Mouse (Mus musculus) neural tube, embryonic 11.5 days (tissue): ENCODE data around the gene Mrpl52. TPM values are rescaled to one million over a fixed set of nuclear protein-coding genes. Genes with fewer than 3 reads are reported as not detected.
A peak's percentile ranks its signal among the peaks of the same experiment; 100 is the strongest.

Experiments used
- ATAC-seq: fragments of 200-750 bp; cut with Nextera tagmentation; 2 replicates; pipeline ENCODE4 v1.8.0; 2017; ENCODE audit warnings: moderate number of reproducible peaks, mild to moderate bottlenecking, moderate TSS enrichment, moderate library complexity; ENCODE audit not compliant: insufficient read depth, low FRiP score, low TSS enrichment
- DNase-seq: peaks from one replicate; pipeline ENCODE4 v3.0.0-alpha.2; 2015; ENCODE audit warnings: low spot score
- H3K27ac ChIP-seq: fragments of 300-500 bp; sonication (generic); 2 replicates; pipeline ENCODE4 v1.5.1; 2014; ENCODE audit warnings: low read depth, mild to moderate bottlenecking, low read length
- H3K27me3 ChIP-seq: fragments of 300-500 bp; sonication (generic); 2 replicates; pipeline ENCODE4 v1.6.1; 2014; ENCODE audit warnings: mild to moderate bottlenecking, low read length, mixed read lengths; ENCODE audit not compliant: control insufficient read depth, insufficient read depth
- H3K36me3 ChIP-seq: fragments of 300-500 bp; sonication (generic); 2 replicates; pipeline ENCODE4 v1.6.1; 2014; ENCODE audit warnings: mild to moderate bottlenecking, low read length, moderate library complexity, mixed read lengths; ENCODE audit not compliant: control insufficient read depth, insufficient read depth
- H3K4me1 ChIP-seq: fragments of 300-500 bp; sonication (generic); 2 replicates; pipeline ENCODE4 v1.6.1; 2014; ENCODE audit warnings: low read length, mixed read lengths; ENCODE audit not compliant: control insufficient read depth, insufficient read depth
- H3K4me2 ChIP-seq: fragments of 300-500 bp; sonication (generic); 2 replicates; pipeline ENCODE4 v1.6.1; 2014; ENCODE audit warnings: low read depth, mild to moderate bottlenecking, moderate library complexity
- H3K4me3 ChIP-seq: fragments of 300-500 bp; sonication (generic); 2 replicates; pipeline ENCODE4 v1.5.1; 2014; ENCODE audit warnings: low read depth, low read length
- H3K9ac ChIP-seq: fragments of 300-500 bp; sonication (generic); 2 replicates; pipeline ENCODE4 v1.6.1; 2014; ENCODE audit warnings: mild to moderate bottlenecking, low read length
- H3K9me3 ChIP-seq: fragments of 300-500 bp; sonication (generic); 2 replicates; pipeline ENCODE4 v1.6.1; 2016; ENCODE audit warnings: low read length; ENCODE audit not compliant: control insufficient read depth
- WGBS: fragments of 180-500 bp; shearing (Covaris S2); extraction: QIAGEN DNeasy Blood & Tissue Kit; methylation state at CpG from one replicate; pipeline ENCODE4 v1.1.7; 2014; 5-methylcytosine and 5-hydroxymethylcytosine counted together
- polyA plus RNA-seq: library from polyadenylated mRNA; unstranded; fragments of >200 nt; fragmentation: Nextera tagmentation; extraction: Ambion mirVana; gene quantifications from 2 replicates; pipeline ENCODE4 v1.2.1, GENCODE M21; 2014

The Mrpl52 gene
- polyA plus RNA-seq, 1 experiment from 2014 or later = 190 TPM

DNA sequence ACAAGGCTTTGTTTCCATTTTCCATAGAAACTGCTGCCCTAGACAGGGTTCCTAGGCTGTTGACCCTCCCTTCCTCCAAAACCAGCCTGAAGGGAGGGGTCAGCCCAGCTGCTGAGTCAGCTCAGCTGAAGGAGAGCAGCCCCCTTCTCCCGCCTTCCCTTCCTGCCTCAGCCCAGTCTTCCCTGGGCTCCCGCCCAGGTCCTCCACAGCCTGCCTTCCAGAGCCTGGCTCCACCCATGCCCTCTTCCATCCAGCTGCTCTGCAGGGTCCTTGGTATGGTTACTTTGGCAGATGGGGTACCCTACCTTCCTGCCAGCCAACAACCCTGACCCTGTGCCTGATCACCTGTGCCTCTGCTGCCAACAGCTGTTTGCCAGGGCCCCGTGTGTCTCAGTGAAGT lies 16.5 kb downstream of the Mrpl52 start:
- Histone ChIP-seq H3K27ac (no peak overlapping the region), H3K9ac (no peak overlapping the region), H3K4me3 (no peak overlapping the region), H3K4me1 (peaks cover 3% of the 10 kb centered on the region; the same call in 1 of the 2 replicates), H3K27me3 (no peaks in the 10 kb centered on the region), H3K9me3 (no peaks in the 10 kb centered on the region), H3K36me3 (no peaks in the 10 kb centered on the region), H3K4me2 (no peak overlapping the region)
- no peak for ATAC-seq
- no peak for DNase-seq
- 12% methylated on average over 3 of the region's 3 CpGs for WGBS

DNA sequence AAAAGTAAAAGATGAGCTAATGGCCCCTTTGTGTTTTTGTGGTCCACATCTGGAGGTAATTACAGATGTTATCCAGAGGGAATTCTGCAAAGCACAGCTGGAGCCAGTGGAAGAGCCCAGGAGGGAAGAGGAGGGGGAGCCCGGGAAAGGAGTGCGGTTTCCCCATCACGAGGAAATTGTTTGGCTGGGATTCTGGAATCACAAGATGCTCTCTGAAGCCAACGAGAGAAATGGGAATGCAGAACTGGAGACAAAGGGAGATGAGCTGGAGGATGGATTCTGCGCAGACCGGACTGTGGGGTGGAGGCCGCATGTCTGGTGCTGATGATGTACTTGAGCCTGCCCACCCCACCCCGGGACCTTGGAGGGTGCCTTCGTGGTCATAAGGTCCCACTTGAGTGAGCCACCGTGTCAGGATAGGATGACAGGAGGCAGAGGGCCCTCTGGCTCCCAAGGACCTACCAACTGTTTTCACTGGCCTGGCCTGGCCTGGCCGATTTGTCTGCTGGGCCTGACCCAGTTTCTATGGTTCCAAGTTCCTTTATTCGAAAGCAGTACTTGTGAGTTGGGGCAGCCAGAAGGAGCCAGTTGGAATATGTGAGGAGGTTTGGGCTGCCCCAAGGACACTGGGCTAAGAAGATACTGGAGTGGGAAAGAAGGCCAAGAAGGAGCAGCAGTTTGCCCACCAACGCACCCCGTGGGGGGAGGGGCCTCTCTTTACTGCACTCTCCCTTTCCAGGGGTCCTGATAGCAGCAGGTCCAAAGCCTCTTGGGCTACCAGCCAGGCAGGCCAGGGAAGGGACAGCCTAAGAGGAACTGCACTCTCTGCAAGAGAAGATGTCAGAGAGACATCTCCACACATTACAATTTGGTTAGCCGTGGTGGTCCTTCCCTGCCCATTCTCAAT lies 17.3 kb downstream of the Mrpl52 start:
- Histone ChIP-seq H3K9ac (peak overlapping the region; percentile 18; the same call in 1 of the 2 replicates), H3K9me3 (no peaks in the 10 kb centered on the region), H3K27ac (no peak overlapping the region), H3K4me3 (no peak overlapping the region), H3K36me3 (no peaks in the 10 kb centered on the region), H3K4me2 (no peak overlapping the region), H3K4me1 (peaks cover 3% of the 10 kb centered on the region; the same call in 1 of the 2 replicates), H3K27me3 (no peaks in the 10 kb centered on the region)
- ATAC-seq = no peak
- DNase-seq = no peak
- WGBS = 61% methylated on average over 15 of the region's 15 CpGs

DNA sequence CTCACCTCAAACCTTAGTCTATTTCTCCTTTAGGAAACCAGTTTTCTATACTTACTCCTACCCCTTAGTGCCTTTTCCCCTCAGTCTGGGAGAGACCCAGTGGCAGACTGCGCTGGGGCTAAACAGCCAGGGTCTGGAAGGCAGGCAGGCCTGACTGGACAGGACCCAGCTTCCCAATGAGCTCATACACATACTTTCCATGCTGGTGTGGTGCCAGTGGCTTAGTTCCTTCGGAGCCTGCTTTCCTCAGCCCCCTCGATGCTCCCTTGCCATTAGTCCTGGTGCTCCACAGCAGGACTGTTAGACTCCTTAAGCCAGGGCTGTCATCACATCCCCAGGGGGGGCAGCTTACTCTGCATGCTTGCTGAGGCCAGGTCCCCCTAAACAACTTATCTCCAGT lies 18.8 kb downstream of the Mrpl52 start:
- H3K4me3 ChIP-seq = no peak overlapping the region
- no peaks in the 10 kb centered on the region for H3K27me3 ChIP-seq
- no peak overlapping the region for H3K4me2 ChIP-seq
- DNase-seq = no peak
- no peaks in the 10 kb centered on the region for H3K9me3 ChIP-seq
- ATAC-seq = no peak
- H3K36me3 ChIP-seq = no peaks in the 10 kb centered on the region
- H3K27ac ChIP-seq = no peak overlapping the region
- H3K4me1 ChIP-seq = peaks cover 3% of the 10 kb centered on the region; the same call in 1 of the 2 replicates
- WGBS = 79% methylated on average over 3 of the region's 3 CpGs
- no peak overlapping the region for H3K9ac ChIP-seq

DNA sequence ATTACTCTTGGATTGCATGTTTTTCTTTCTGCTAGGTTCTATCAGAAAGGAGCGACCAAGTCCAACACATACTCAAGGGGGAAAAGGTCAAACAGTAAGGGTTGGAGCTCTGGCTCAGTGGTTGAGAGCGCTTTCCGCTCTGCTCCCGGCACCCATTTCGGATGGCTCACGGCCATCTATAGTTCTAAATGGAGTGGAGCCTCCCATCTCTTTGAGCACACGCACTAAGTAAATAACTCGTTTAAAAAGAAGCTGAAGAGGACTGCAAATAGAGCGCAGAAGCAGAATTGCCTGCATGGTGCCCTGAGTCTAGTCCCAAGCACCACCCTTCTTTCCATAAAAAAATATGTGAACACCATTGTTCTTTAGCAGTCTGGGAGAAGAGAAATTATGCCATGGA lies 26.9 kb downstream of the Mrpl52 start:
- DNase-seq (no peak), ATAC-seq (no peak)
- no peak overlapping the region for H3K4me2 ChIP-seq
- H3K4me1 ChIP-seq = no peaks in the 10 kb centered on the region
- H3K9me3 ChIP-seq = no peaks in the 10 kb centered on the region
- no peaks in the 10 kb centered on the region for H3K27me3 ChIP-seq
- H3K27ac ChIP-seq = no peak overlapping the region
- no peaks in the 10 kb centered on the region for H3K36me3 ChIP-seq
- H3K9ac ChIP-seq = no peak overlapping the region
- 92% methylated on average over 9 of the region's 9 CpGs for WGBS
- no peak overlapping the region for H3K4me3 ChIP-seq

DNA sequence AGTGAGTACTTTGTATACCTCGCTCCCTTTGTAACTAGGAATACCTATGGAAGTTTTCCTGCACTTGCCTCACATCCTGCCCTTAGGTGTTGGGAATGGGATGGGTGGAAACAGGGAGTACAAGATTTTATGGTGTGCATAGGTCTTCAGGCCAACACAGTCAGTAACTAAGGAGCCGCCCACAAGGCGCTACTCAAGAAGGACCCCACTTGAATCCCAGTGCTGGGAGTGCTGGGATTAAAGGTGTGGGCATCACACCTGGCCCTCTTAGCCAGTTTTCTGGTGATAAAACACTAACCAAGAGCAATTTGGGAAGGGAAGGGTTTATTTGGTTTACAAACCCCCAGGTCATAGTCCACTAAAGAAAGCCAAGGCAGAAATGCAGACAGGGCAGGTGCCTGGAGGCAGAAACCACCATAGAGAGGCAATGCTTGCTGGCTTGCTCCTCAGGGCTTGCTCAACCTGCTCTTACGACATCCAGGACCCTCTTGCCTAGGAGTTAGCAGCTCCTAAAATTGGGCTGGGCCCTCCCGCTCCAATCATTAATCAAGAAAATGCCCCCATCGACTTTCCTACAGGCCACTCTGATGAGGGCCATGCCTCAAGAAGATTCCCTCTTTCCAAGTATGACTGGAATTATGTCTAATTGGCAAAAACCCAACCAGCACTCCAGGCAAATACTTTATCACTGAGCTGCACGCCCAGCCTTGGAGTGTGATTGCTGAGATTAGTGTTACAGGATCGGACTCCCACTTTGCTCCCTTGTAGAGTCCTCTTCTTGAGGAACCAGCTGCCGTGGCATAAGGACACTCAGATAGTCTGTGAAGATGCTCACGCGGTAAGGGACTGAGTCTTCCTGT lies 28.2 kb downstream of the Mrpl52 start:
- no peak for DNase-seq
- ATAC-seq = no peak
- H3K4me2 ChIP-seq = no peak overlapping the region
- H3K9me3 ChIP-seq = no peaks in the 10 kb centered on the region
- H3K4me1 ChIP-seq = no peaks in the 10 kb centered on the region
- no peaks in the 10 kb centered on the region for H3K36me3 ChIP-seq
- no peak overlapping the region for H3K9ac ChIP-seq
- no peak overlapping the region for H3K27ac ChIP-seq
- H3K27me3 ChIP-seq = no peaks in the 10 kb centered on the region
- WGBS = 84% methylated on average over 11 of the region's 11 CpGs
- H3K4me3 ChIP-seq = no peak overlapping the region

DNA sequence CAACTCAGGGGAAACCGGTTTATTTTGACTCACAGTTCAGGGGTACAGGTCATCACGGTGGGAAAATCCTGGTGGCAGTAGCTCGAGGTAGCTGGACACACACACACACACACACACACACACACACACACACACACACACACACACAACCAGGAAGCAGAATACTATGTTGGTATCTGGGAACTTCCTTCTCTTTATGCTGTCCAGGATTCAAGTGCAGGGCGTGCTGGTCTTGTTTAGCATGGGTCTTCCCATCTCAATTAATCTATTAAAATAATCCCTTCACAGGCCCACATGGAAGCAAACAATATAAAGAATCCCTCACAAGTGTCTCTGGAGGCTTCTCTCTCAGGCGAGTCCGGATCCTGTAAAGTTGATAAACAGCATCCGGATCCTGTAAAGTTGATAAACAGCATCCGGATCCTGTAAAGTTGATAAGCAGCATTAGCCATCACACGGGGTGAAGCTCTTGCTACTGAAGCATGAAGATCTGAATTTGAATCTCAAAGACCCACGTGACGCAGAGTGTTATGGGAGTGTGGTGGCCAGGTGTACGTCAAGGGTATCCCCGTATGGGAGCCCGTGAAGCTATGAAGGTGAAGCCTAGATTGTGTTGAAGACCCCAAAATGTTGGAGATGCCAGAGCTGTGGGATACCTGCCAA lies 31.3 kb downstream of the Mrpl52 start:
- no peak for ATAC-seq
- no peaks in the 10 kb centered on the region for H3K36me3 ChIP-seq
- no peak overlapping the region for H3K4me2 ChIP-seq
- DNase-seq = no peak
- no peaks in the 10 kb centered on the region for H3K27me3 ChIP-seq
- 91% methylated on average over 14 of the region's 14 CpGs for WGBS
- no peak overlapping the region for H3K4me3 ChIP-seq
- no peaks in the 10 kb centered on the region for H3K4me1 ChIP-seq
- H3K9ac ChIP-seq = no peak overlapping the region
- no peaks in the 10 kb centered on the region for H3K9me3 ChIP-seq
- H3K27ac ChIP-seq = no peak overlapping the region

DNA sequence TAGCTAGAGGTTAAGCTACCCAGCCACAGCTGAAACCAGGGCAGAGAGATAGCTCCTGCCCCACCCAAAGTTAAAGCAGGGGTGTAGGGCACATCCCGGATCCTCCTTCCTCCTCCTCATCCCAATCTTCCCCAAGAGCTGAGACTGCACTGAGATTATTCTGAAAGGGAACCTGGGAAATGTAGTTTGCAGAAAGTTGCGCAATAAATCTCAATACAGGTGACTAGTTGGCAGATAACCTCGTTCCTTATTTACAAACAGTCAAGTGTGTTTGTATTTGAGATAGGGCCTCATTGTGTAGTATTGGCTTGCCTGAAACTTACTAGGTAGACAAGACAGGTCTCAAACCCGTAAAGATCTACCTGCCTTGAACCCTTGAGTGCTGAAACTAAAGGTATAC lies 35.4 kb downstream of the Mrpl52 start:
- no peak overlapping the region for H3K4me2 ChIP-seq
- H3K4me1 ChIP-seq = no peaks in the 10 kb centered on the region
- no peaks in the 10 kb centered on the region for H3K27me3 ChIP-seq
- ATAC-seq (no peak), DNase-seq (no peak)
- WGBS = 87% methylated on average over 4 of the region's 4 CpGs
- H3K4me3 ChIP-seq = no peak overlapping the region
- H3K36me3 ChIP-seq = no peaks in the 10 kb centered on the region
- no peak overlapping the region for H3K9ac ChIP-seq
- H3K27ac ChIP-seq = no peak overlapping the region
- H3K9me3 ChIP-seq = no peaks in the 10 kb centered on the region

DNA sequence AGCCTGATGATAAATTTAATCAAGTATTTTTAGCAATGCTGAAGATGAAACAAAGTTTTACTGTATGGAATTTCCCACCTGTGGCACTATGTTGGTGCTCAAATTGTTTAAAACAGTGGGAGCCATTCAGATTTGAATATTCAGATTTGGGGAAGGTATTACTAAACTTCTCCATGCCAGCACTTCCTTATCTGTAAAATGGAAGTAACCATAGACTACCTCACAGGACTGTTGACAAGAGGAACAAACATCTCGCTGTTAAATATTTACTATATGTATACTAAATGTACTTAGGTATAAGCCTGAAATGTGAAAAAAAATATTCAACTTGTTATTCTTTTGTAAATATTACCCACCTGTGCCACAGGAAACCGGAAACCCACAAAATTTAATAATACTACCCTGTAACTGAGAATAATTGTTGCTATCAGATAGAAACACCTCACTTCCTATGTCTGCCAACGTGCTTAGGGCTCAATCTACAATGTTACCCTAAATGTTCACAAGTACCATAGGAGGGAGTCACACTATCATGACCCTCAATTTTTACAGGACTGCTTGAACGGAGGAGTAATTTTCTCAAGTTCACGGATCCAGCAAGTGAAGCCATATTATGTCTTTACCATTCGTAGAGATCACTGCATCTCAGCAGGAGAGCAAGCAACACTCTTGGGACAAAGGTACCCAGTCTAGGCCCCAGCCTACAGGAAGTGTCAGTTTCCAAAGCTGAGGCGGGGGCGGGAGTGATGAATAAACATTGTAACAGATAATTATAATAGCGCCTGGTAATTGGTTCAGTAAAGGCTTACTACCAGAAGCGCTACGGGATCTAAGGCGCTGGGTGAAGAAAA lies 36.6 kb downstream of the Mrpl52 start:
- H3K36me3 ChIP-seq = peaks cover 2% of the 10 kb centered on the region; the same call in 1 of the 2 replicates
- peak overlapping the region; percentile 88 for H3K4me2 ChIP-seq
- peak; percentile 25; the same call in 1 of the 2 replicates for ATAC-seq
- no peak for DNase-seq
- no peaks in the 10 kb centered on the region for H3K4me1 ChIP-seq
- 15% methylated on average over 12 of the region's 12 CpGs for WGBS
- H3K9me3 ChIP-seq = no peaks in the 10 kb centered on the region
- 0 out of 2 replicates have a peak overlapping the region, but pooled peaks have one; percentile 29 for H3K27ac ChIP-seq
- peak overlapping the region; percentile 77 for H3K9ac ChIP-seq
- H3K4me3 ChIP-seq = peak overlapping the region; percentile 74
- no peaks in the 10 kb centered on the region for H3K27me3 ChIP-seq
